Mouse (Mus musculus) midbrain, embryonic 10.5 days (tissue): ENCODE data around the gene Spin1. TPM values are rescaled to one million over a fixed set of nuclear protein-coding genes. Genes with fewer than 3 reads are reported as not detected.

Source experiments
- DNase-seq: peaks from one replicate; pipeline ENCODE4 v3.0.0-alpha.2; 2017; ENCODE audit warnings: low spot score
- H3K27ac ChIP-seq: fragments of 300-500 bp; sonication (generic); replicated peaks from 2 replicates; pipeline ENCODE4 v1.5.1; 2016; ENCODE audit warnings: mild to moderate bottlenecking
- H3K27me3 ChIP-seq: fragments of 300-500 bp; sonication (generic); 2 replicates; pipeline ENCODE4 v1.6.1; 2016; ENCODE audit warnings: low read depth, mild to moderate bottlenecking; ENCODE audit not compliant: poor library complexity, severe bottlenecking
- H3K36me3 ChIP-seq: fragments of 300-500 bp; sonication (generic); 2 replicates; pipeline ENCODE4 v1.6.1; 2016; ENCODE audit warnings: mild to moderate bottlenecking, moderate library complexity
- H3K4me1 ChIP-seq: fragments of 300-500 bp; sonication (generic); 2 replicates; pipeline ENCODE4 v1.6.1; 2016
- H3K4me3 ChIP-seq: fragments of 300-500 bp; sonication (generic); 2 replicates; pipeline ENCODE4 v1.5.1; 2016; ENCODE audit warnings: mild to moderate bottlenecking, moderate library complexity
- H3K9me3 ChIP-seq: fragments of 300-500 bp; sonication (generic); replicated peaks from 2 replicates; pipeline ENCODE4 v1.6.1; 2016; ENCODE audit warnings: mild to moderate bottlenecking
- WGBS: fragments of 180-500 bp; shearing (Covaris S2); methylation state at CpG from one replicate; pipeline ENCODE4 v1.1.7; 2016; 5-methylcytosine and 5-hydroxymethylcytosine counted together
- polyA plus RNA-seq: library from polyadenylated mRNA; unstranded; fragments of >200 nt; fragmentation: Nextera tagmentation; extraction: Ambion mirVana; gene quantifications from 2 replicates; pipeline ENCODE4 v1.2.1, GENCODE M21; 2016

Spin1 gene
- polyA plus RNA-seq, 1 experiment from 2014 or later: 73.8 TPM

- no peaks in the 10 kb centered on the region for H3K4me1 ChIP-seq
- no peak overlapping the region for H3K27ac ChIP-seq
- 82% methylated on average over 2 of the region's 2 CpGs for WGBS
- H3K9me3 ChIP-seq: no peaks in the 10 kb centered on the region
- H3K36me3 ChIP-seq: peaks cover 30% of the 10 kb centered on the region
- H3K4me3 ChIP-seq: no peak overlapping the region
- no peaks in the 10 kb centered on the region for H3K27me3 ChIP-seq
- DNase-seq: no peak
Measured at GRCm38 (mm10) chr13:51161672-51162071, 61.0 kb downstream of the Spin1 start.

GRCm38 (mm10) chr13:51162246-51162645 lies 61.6 kb downstream of the Spin1 start:
- Histone ChIP-seq H3K27ac (no peak overlapping the region), H3K27me3 (no peaks in the 10 kb centered on the region), H3K36me3 (peaks cover 27% of the 10 kb centered on the region), H3K4me3 (no peak overlapping the region), H3K9me3 (no peaks in the 10 kb centered on the region), H3K4me1 (no peaks in the 10 kb centered on the region)
- no peak for DNase-seq
- whole genome bisulfite sequencing: 86% methylated on average over 6 of the region's 6 CpGs

- Histone ChIP-seq H3K4me3 (no peak overlapping the region), H3K27ac (no peak overlapping the region), H3K27me3 (peaks cover 28% of the 10 kb centered on the region), H3K9me3 (no peaks in the 10 kb centered on the region), H3K4me1 (peaks cover 16% of the 10 kb centered on the region), H3K36me3 (peaks cover 10% of the 10 kb centered on the region)
- DNase-seq: no peak
- WGBS: 76% methylated on average over 11 of the region's 11 CpGs
Measured at GRCm38 (mm10) chr13:51166711-51167110, 66.0 kb downstream of the Spin1 start.

- Histone ChIP-seq H3K4me1 (peaks cover 31% of the 10 kb centered on the region), H3K27me3 (peaks cover 50% of the 10 kb centered on the region), H3K36me3 (no peaks in the 10 kb centered on the region), H3K9me3 (no peaks in the 10 kb centered on the region), H3K4me3 (peak overlapping the region; percentile 64), H3K27ac (no peak overlapping the region)
- WGBS: 37% methylated on average over 11 of the region's 11 CpGs
- DNase-seq: no peak
Measured at GRCm38 (mm10) chr13:51170215-51170614, 69.5 kb downstream of the Spin1 start.

GRCm38 (mm10) chr13:51170691-51171680 lies 70.3 kb downstream of the Spin1 start, which contains the start of gene Nxnl2:
Nxnl2 (plus strand) TSS chr13:51171022.
- Histone ChIP-seq H3K27ac (peak within 1 kb of the TSS; percentile 38; the same call in 1 of the 2 replicates), H3K36me3 (no peaks in the 10 kb centered on the region), H3K4me1 (peaks cover 35% of the 10 kb centered on the region), H3K9me3 (no peaks in the 10 kb centered on the region), H3K4me3 (peak within 1 kb of the TSS; percentile 64), H3K27me3 (peaks cover 50% of the 10 kb centered on the region)
- WGBS: under 1% methylated on average over 64 of the region's 64 CpGs
- DNase-seq: peak; percentile 56

GRCm38 (mm10) chr13:51172601-51173000 lies 71.9 kb downstream of the Spin1 start:
- WGBS: 77% methylated on average over 7 of the region's 7 CpGs
- Histone ChIP-seq H3K27me3 (peaks cover 50% of the 10 kb centered on the region), H3K9me3 (peaks cover 7% of the 10 kb centered on the region; the same call in 1 of the 2 replicates), H3K4me3 (no peak overlapping the region), H3K4me1 (peaks cover 35% of the 10 kb centered on the region), H3K36me3 (no peaks in the 10 kb centered on the region), H3K27ac (no peak overlapping the region)
- no peak for DNase-seq

- DNase-seq: no peak
- 92% methylated on average over 10 of the region's 10 CpGs for WGBS
- H3K4me3 ChIP-seq: no peak overlapping the region
- peaks cover 10% of the 10 kb centered on the region; the same call in 1 of the 2 replicates for H3K4me1 ChIP-seq
- H3K36me3 ChIP-seq: no peaks in the 10 kb centered on the region
- H3K9me3 ChIP-seq: peaks cover 7% of the 10 kb centered on the region; the same call in 1 of the 2 replicates
- 0 out of 2 replicates have a peak, but pooled peaks cover 3% of the 10 kb centered on the region for H3K27me3 ChIP-seq
- no peak overlapping the region for H3K27ac ChIP-seq
Measured at GRCm38 (mm10) chr13:51178932-51179331, 78.3 kb downstream of the Spin1 start.

GRCm38 (mm10) chr13:51179362-51179761 lies 78.7 kb downstream of the Spin1 start:
- no peak for DNase-seq
- no peaks in the 10 kb centered on the region for H3K36me3 ChIP-seq
- H3K9me3 ChIP-seq: peaks cover 7% of the 10 kb centered on the region; the same call in 1 of the 2 replicates
- H3K27ac ChIP-seq: no peak overlapping the region
- H3K27me3 ChIP-seq: no peaks in the 10 kb centered on the region
- peaks cover 9% of the 10 kb centered on the region; the same call in 1 of the 2 replicates for H3K4me1 ChIP-seq
- no peak overlapping the region for H3K4me3 ChIP-seq
- WGBS: 75% methylated on average over 3 of the region's 3 CpGs

- H3K4me3 ChIP-seq: no peak overlapping the region
- no peaks in the 10 kb centered on the region for H3K4me1 ChIP-seq
Measured at GRCm38 (mm10) chr13:51182236-51182635, 81.6 kb downstream of the Spin1 start.

GRCm38 (mm10) chr13:51184896-51185295 lies 84.2 kb downstream of the Spin1 start:
- no peak for DNase-seq
- no peak overlapping the region for H3K4me3 ChIP-seq
- 93% methylated on average over 3 of the region's 3 CpGs for WGBS

More at GRCm38 (mm10) chr13:51182236-51182635, 81.6 kb downstream of the Spin1 start:
- Histone ChIP-seq H3K9me3 (no peaks in the 10 kb centered on the region), H3K27ac (no peak overlapping the region), H3K27me3 (no peaks in the 10 kb centered on the region), H3K36me3 (no peaks in the 10 kb centered on the region)
- WGBS: 84% methylated on average over 7 of the region's 7 CpGs
- DNase-seq: no peak

GRCm38 (mm10) chr13:51190336-51190735 lies 89.7 kb downstream of the Spin1 start:
- Histone ChIP-seq H3K4me3 (no peak overlapping the region), H3K9me3 (no peaks in the 10 kb centered on the region), H3K36me3 (no peaks in the 10 kb centered on the region), H3K27me3 (no peaks in the 10 kb centered on the region), H3K27ac (no peak overlapping the region), H3K4me1 (no peaks in the 10 kb centered on the region)
- no peak for DNase-seq
- WGBS: 53% methylated on average over 3 of the region's 3 CpGs

More at GRCm38 (mm10) chr13:51184896-51185295, 84.2 kb downstream of the Spin1 start:
- Histone ChIP-seq H3K27me3 (no peaks in the 10 kb centered on the region), H3K27ac (no peak overlapping the region), H3K9me3 (no peaks in the 10 kb centered on the region), H3K36me3 (no peaks in the 10 kb centered on the region), H3K4me1 (no peaks in the 10 kb centered on the region)

GRCm38 (mm10) chr13:51191416-51192140 lies 90.9 kb downstream of the Spin1 start:
- Histone ChIP-seq H3K36me3 (no peaks in the 10 kb centered on the region), H3K9me3 (no peaks in the 10 kb centered on the region), H3K4me1 (no peaks in the 10 kb centered on the region), H3K27ac (no peak overlapping the region), H3K4me3 (no peak overlapping the region), H3K27me3 (no peaks in the 10 kb centered on the region)
- DNase-seq: no peak
- WGBS: 92% methylated on average over 6 of the region's 6 CpGs
